Mouse (Mus musculus) ES-E14 (cell line): Measurements from ENCODE around the gene Bicra.

ENCODE experiments used
- CHD2 ChIP-seq: IDR thresholded peaks from 2 replicates; pipeline ENCODE4 v1.6.1; 2014; ENCODE audit warnings: mild to moderate bottlenecking, low read depth, low read length, inconsistent platforms
- HCFC1 ChIP-seq: IDR thresholded peaks from 2 replicates; pipeline ENCODE4 v1.6.1; 2012; ENCODE audit warnings: low read length, inconsistent platforms, borderline replicate concordance; ENCODE audit not compliant: insufficient read depth
- MAFK ChIP-seq: IDR thresholded peaks from 2 replicates; pipeline ENCODE4 v1.6.1; 2014; ENCODE audit warnings: mild to moderate bottlenecking, low read depth, low read length, inconsistent platforms; ENCODE audit not compliant: insufficient read depth
- ZC3H11A ChIP-seq: IDR thresholded peaks from 2 replicates; pipeline ENCODE4 v1.6.1; 2012; ENCODE audit warnings: low read depth, mild to moderate bottlenecking, inconsistent platforms, low read length, borderline replicate concordance
- ZNF384 ChIP-seq: IDR thresholded peaks from 2 replicates; pipeline ENCODE4 v1.6.1; 2012; ENCODE audit warnings: low read depth, low read length, inconsistent platforms

GRCm38 (mm10) chr7:16001691-16002090 is 46.0 kb downstream of the Bicra start:
- TF ChIP-seq ZC3H11A (no peak), HCFC1 (no peak), ZNF384 (no peak), CHD2 (no peak), MAFK (no peak)
